Mouse (Mus musculus): ENCODE measurements around the gene Cd300ld5. TPM values are rescaled to one million over a fixed set of nuclear protein-coding genes. Genes with fewer than 3 reads are reported as not detected.
"Not testable (repeated sequence)": the region's sequence is repeated elsewhere in the genome, so short reads cannot be mapped to it uniquely, and the experiment has no call there.

Cd300ld5 gene
- total RNA-seq, 2 experiments from 2014 or later = 1.0 TPM; not detected in 1

DNA sequence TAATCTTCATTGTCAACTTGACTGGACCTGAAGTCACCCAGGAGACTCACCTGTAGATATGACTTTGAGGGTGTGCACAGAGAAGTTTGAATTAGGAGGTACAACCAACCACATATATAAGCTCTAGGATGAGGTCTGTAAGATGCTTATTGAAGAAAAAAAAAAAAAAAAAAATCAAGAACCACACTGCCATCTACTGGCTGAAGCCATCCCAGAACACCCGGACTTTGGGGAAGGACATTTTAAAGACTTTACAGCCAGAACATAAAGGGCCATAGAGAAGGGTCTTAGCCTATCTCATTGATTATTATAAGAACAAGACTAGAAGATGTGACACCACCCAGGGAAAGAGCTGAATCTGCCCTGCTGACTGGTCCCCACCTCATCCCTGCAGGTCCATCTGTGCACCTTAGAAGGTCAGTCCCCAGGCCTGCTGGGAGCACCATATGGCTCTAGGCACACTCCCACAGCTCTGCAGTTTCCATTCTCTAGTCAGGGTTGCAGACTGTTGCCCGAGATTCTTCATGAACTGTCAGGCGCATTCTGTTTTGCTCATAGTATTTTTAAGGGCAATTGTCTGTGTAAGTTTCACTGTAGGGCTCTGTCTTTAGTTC lies 11.8 kb upstream of the Cd300ld5 start:
- DNase-seq (ENCODE audit: low spot score in 2 of 2) = peak in 1 of 2 experiments; percentile 18

DNA sequence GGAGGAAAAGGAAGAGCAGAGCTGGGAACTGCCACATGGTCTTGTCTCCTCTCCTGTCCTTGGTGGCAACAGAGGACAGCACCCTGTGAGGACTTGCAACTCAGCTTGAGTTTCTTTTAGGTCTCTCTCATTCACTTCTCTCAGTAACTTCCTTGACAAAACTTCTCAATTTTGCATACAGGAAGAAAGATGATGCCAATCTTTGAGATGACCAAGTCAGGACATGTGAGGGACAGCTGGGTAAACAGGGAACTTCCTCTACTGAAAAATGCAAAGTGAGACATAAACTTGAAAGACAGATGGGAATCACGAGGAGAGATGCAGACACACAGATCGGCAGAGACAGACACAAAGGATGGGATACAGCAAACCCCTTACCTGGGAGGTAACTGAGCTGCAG lies 10.7 kb upstream of the Cd300ld5 start, which contains the start of gene Cd300ld3:
Cd300ld3 (minus strand) TSS at position 151 of the 400 bp plus-strand sequence.
- DNase-seq (ENCODE audit: low spot score in 2 of 2) = no peak

DNA sequence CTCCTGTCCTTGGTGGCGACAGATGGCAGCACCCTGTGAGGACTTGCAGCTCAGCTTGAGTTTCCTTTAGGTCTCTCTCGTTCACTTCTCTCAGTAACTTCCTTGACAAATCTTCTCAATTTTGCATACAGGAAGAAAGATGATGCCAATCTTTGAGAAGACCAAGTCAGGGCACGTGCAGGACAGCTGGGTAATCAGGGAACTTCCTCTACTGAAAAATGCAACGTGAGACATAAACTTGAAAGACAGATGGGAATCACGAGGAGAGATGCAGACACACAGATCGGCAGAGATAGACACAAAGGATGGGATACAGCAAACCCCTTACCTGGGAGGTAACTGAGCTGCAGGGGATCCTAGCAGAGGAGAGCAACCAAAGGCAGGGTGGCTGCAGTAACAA lies 10.7 kb downstream of the Cd300ld5 start, which contains the start of gene Cd300ld4:
Cd300ld4 (minus strand) TSS at position 101 of the 400 bp plus-strand sequence.
- not testable (repeated sequence) for DNase-seq (ENCODE audit: low spot score in 2 of 2)

DNA sequence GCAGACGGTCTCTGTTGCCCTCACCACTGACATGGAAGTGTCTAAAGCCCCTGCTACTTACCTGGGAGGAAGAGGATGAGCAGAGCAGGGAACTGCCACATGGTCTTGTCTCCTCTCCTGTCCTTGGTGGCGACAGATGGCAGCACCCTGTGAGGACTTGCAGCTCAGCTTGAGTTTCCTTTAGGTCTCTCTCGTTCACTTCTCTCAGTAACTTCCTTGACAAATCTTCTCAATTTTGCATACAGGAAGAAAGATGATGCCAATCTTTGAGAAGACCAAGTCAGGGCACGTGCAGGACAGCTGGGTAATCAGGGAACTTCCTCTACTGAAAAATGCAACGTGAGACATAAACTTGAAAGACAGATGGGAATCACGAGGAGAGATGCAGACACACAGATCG lies 21.5 kb downstream of the Cd300ld5 start, which contains the start of gene Cd300ld2:
Cd300ld2 (minus strand) TSS at position 101 of the 400 bp plus-strand sequence.
- DNase-seq (ENCODE audit: low spot score in 2 of 2) = not testable (repeated sequence)

DNA sequence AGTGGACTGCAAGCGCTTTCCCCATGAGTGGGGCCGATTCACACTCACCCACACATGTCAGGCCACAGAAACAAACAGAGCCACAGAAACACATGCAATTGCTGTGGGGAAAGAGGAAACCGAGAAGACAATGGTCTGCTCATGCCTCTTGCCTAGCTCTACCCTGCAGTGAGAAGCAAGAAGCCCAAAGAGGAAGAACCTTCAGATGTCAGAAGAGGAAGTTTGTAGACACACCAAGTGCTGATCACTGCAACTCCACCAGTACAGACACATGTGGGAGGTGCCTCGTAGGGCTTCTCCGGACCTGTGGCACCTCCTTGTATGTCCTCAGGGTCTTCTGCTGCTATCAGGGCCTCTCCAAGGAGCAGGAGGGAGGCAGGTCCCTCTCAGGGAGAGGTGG lies 33.5 kb downstream of the Cd300ld5 start:
- no peak for DNase-seq (ENCODE audit: low spot score in 2 of 2)

DNA sequence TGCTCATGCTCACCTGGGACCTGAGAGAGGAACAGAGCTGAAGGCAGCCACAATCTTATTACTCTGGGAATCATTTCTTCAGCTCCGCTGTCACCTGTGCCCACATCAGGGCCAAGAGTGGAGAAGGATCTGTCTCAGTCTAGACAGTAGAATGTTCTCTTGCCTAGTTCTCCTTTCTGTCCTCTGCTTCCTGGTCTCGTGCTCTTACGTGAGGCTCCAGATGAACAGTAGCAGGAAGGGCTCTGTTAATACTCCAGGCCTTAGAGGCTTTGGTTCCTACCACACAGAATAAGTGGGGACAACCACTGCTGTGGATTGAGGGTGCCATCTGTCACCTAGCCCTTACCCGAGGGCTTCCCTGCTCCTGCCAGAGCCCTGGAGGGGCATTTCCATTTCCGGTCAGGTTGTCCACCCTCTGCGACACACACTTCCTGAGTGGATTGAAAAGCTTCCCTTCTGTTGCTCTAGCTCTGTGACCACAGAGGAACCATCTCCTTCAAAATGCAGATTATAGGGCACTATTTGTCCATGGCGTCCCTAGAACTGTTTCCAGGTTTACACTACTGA lies 36.0 kb downstream of the Cd300ld5 start, which contains the start of gene Cd300c2:
Cd300c2 (minus strand) TSS at position 407 of the 567 bp plus-strand sequence.
- no peak for DNase-seq (ENCODE audit: low spot score in 2 of 2)

DNA sequence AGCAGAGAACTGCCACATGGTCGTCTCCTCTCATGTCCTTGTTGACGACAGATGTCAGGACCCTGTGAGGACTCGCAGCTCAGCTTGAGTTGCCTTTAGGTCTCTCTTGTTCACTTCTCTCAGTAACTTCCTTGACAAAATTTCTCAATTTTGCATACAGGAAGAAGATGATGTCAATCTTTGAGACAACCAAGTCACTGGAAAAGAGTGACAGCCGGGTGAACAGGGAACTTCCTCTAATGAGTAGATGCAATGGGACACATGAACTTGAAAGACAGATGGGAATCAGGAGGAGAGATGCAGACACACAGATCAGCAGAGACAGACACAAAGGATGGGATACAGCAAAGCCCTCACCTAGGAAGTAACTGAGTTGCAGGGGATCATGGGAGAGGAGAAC lies 47.8 kb downstream of the Cd300ld5 start, which contains the start of gene Cd300ld:
Cd300ld (minus strand) TSS at position 130 of the 400 bp plus-strand sequence.
- DNase-seq (ENCODE audit: low spot score in 2 of 2) = no peak

DNA sequence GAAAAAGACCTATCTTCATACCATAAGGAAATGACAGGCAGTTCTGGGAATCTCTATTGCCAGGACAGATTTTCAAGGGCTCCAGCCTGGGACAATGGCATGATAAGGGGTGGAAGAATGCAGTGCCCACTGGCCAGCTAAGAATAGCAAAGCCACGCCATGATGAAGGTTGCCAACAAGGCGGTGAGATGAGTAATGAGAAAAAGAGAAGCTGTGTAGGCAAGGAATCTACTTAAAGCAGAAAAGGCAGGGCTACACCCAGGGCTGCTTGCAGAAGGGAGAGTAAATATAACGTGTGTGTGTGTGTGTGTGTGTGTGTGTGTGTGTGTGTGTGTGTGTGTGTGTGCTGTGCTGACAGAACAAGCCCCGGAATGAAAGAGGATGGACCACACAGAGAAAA lies 55.7 kb downstream of the Cd300ld5 start:
- DNase-seq (ENCODE audit: low spot score in 2 of 2) = no peak

Other genes starting within 250 kb of the Cd300ld5 start
- 10 to 100 TPM; 18.7 to 23.2 TPM for gene Btbd17, start 241.8 kb downstream of the Cd300ld5 start, total RNA-seq (2021)
- not detected for gene Gpr142, start 238.8 kb downstream of the Cd300ld5 start, total RNA-seq (2021)
- gene Gprc5c, start 186.6 kb downstream of the Cd300ld5 start, total RNA-seq (2021) = 1 to 10 TPM; 3.3 to 3.7 TPM
- under 1 TPM; 0.41 to 0.50 TPM for gene Cd300a, start 147.7 kb downstream of the Cd300ld5 start, total RNA-seq (2021)
- gene Cd300lb, start 103.4 kb downstream of the Cd300ld5 start, total RNA-seq (2021) = not detected
- gene Cd300c, start 68.6 kb downstream of the Cd300ld5 start, total RNA-seq (2021) = not detected
- gene Cd300ld, start 47.8 kb downstream of the Cd300ld5 start, total RNA-seq (2021) = not detected
- gene Cd300c2, start 35.9 kb downstream of the Cd300ld5 start, total RNA-seq (2021) = 1 to 10 TPM; 3.9 to 4.1 TPM
- not detected for gene Cd300ld2, start 21.6 kb downstream of the Cd300ld5 start, total RNA-seq (2021)
- 1 to 10 TPM in 1 of 2 experiments, under 1 TPM in 1; 0.53 to 1.1 TPM for gene Cd300ld4, start 10.8 kb downstream of the Cd300ld5 start, total RNA-seq (2021)
- gene Cd300ld3, start 10.6 kb upstream of the Cd300ld5 start, total RNA-seq (2021) = 1 to 10 TPM in 1 of 2 experiments, not detected in 1; 1.8 TPM
- gene Cd300e, start 24.4 kb upstream of the Cd300ld5 start, total RNA-seq (2021) = not detected
- 1 to 10 TPM; 3.7 to 4.2 TPM for gene Rab37, start 53.7 kb upstream of the Cd300ld5 start, total RNA-seq (2021)
- under 1 TPM; 0.45 to 0.51 TPM for gene Cd300lf, start 96.2 kb upstream of the Cd300ld5 start, total RNA-seq (2021)
- 10 to 100 TPM; 66.9 to 70.4 TPM for gene Slc9a3r1, start 125.6 kb upstream of the Cd300ld5 start, total RNA-seq (2021)
- gene Tmem104, start 149.7 kb upstream of the Cd300ld5 start, total RNA-seq (2021) = 10 to 100 TPM; 16.7 to 17.7 TPM
- 10 to 100 TPM; 24.2 to 26.0 TPM for gene Nat9, start 150.1 kb upstream of the Cd300ld5 start, total RNA-seq (2021)
- gene Grin2c, start 229.5 kb upstream of the Cd300ld5 start, total RNA-seq (2021) = 10 to 100 TPM; 43.3 to 44.8 TPM
- 10 to 100 TPM; 19.0 to 19.9 TPM for gene Fdxr, start 239.3 kb upstream of the Cd300ld5 start, total RNA-seq (2021)